Mouse (Mus musculus) bone marrow, adult 2 months (tissue): ENCODE data around the gene Blvra. TPM values are rescaled to one million over a fixed set of nuclear protein-coding genes. Genes with fewer than 3 reads are reported as not detected.

Source experiments
- H3K27ac ChIP-seq: fragments of 200-500 bp; 2 replicates; pipeline ENCODE4 v1.5.1; 2012; ENCODE audit warnings: low read depth, mild to moderate bottlenecking, control low read depth, inconsistent platforms, low read length; ENCODE audit not compliant: control insufficient read depth, poor library complexity, insufficient read depth
- H3K4me1 ChIP-seq: fragments of 200-500 bp; 2 replicates; pipeline ENCODE4 v1.6.1; 2011; ENCODE audit warnings: low read length; ENCODE audit not compliant: control insufficient read depth, insufficient read depth
- H3K4me3 ChIP-seq: fragments of 200-500 bp; replicated peaks from 2 replicates; pipeline ENCODE3; 2011; ENCODE audit warnings: mild to moderate bottlenecking, low read depth, low read length, control low read depth; ENCODE audit not compliant: control insufficient read depth
- CTCF ChIP-seq: fragments of 200-500 bp; IDR thresholded peaks from 2 replicates; pipeline ENCODE4 v1.5.1; 2011; ENCODE audit warnings: low read length, control low read depth; ENCODE audit not compliant: control insufficient read depth, insufficient read depth
- POLR2A ChIP-seq: fragments of 200-500 bp; IDR thresholded peaks from 2 replicates; pipeline ENCODE4 v1.6.1; 2011; ENCODE audit warnings: low read depth, mild to moderate bottlenecking, control low read depth, low read length, borderline replicate concordance; ENCODE audit not compliant: control insufficient read depth
- WGBS: fragments of 180-500 bp; shearing (Covaris S2); methylation state at CpG from one replicate; pipeline ENCODE4 v1.1.7; 2018; 5-methylcytosine and 5-hydroxymethylcytosine counted together
- polyA plus RNA-seq: library from polyadenylated mRNA; stranded (reverse); fragments of >200 nt; gene quantifications from 2 replicates; pipeline ENCODE4 v1.2.4, GENCODE M21; 2011; ENCODE audit warnings: low replicate concordance; ENCODE audit not compliant: missing spikeins, insufficient read depth, insufficient read length

Blvra gene
- 36.1 and 44.3 TPM in 2 replicates for polyA plus RNA-seq

DNA sequence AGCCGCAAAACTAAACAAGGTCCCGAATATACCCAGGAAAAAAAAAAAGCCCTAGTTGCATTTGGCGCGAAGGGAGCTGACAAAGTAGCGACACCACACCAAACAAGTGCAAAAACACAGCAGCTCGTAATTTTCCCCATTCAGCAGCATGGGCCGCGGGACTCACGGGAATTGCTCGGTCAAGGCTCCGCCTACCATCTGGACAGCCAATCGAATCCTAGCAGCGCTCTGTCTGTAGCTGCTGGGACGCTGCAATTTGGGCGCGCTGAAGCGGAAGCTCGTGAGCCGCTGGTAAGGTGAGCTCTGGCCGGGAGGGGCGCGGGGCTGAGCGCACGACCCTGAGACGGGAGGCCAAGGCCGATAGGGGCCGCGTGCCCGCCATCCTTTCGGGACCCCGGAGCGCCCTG, at the start of gene Blvra:
Gene Blvra, plus strand, starts transcription at position 231 of the 407 bp plus-strand sequence.
- TF ChIP-seq CTCF (no peak), POLR2A (peak; percentile 85)
- WGBS = under 1% methylated on average over 32 of the region's 32 CpGs
- H3K4me3 ChIP-seq = peak within 1 kb of the TSS; percentile 64
- H3K4me1 ChIP-seq = no peaks in the 10 kb centered on the region; the same call in 1 of the 2 replicates
- peak within 1 kb of the TSS; percentile 35; the same call in 1 of the 2 replicates for H3K27ac ChIP-seq

DNA sequence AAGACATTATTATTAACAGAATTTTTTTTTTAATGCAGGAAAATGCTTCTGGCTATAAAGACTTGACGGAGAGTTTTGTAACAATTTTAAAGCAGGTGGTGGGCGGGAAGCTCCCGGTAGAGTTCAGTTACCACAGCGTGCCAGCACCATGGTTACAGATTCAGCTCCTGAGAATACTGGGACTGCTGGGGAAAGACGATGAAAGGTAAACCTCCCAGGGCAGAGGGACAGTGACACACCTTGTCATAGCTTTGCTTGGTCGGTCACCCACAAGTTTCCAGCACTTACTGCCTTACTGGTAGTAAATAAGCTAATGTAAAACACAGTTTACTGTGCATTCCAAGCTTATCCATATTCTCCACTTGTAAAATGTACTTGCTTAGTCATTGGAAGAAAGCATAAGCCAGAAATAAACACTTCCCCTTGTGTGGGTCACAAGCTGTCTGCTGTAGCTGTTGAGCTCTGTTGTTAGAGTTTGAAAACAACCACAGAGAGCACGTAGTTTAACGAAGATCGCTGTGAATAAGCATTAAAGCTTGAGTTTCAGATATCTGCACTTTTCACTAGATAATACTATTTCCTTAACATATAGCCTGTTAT, 35.4 kb upstream of the Blvra start:
- no peak overlapping the region for H3K4me3 ChIP-seq
- H3K27ac ChIP-seq = no peak overlapping the region
- no peak for TF ChIP-seq CTCF
- TF ChIP-seq POLR2A = no peak
- H3K4me1 ChIP-seq = no peaks in the 10 kb centered on the region
- 73% methylated on average over 9 of the region's 9 CpGs for WGBS

DNA sequence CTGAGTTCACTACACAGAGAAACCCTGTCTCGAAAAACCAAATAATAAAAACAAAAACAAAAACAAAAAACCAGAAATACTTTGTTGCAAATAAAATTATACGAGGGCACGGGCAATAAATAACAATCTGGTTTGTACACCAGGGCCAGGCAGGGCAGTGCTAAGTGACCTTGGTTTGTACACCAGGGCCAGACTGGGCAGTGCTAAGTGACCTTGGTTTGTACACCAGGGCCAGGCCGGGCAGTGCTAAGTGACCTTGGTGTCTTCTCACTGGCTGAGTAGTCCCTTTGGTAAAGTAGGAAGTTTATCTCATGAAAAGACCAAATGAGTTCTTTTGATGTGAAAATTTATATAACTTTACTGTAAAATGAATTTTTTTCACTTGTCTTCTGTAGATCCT, 33.2 kb upstream of the Blvra start:
- TF ChIP-seq POLR2A = no peak
- Histone ChIP-seq H3K4me3 (no peak overlapping the region), H3K4me1 (no peaks in the 10 kb centered on the region), H3K27ac (no peak overlapping the region)
- 92% methylated on average over 4 of the region's 4 CpGs for WGBS

DNA sequence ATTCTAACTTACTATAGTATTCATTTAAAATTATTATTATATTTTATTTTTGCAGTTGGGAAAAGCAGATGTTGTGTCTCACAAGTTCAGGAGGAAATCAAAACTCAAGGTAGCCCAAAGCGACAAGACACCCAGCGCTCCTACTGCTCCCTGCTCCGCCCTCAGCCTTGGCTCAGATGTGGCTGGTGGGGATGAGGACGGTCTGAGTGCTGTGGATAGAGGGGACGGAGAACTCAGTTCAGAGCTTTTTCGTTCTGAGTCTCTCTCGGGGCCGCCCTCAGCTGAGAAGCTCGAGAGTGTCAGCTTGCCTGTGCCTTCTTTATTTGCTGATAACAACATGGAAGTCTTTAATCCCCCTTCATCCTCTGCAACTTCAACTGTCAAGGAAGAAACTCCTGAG, 9.0 kb upstream of the Blvra start:
- Histone ChIP-seq H3K4me3 (no peak overlapping the region), H3K4me1 (no peaks in the 10 kb centered on the region; the same call in 1 of the 2 replicates), H3K27ac (no peak overlapping the region)
- TF ChIP-seq CTCF = no peak
- TF ChIP-seq POLR2A = no peak
- 86% methylated on average over 9 of the region's 9 CpGs for WGBS

DNA sequence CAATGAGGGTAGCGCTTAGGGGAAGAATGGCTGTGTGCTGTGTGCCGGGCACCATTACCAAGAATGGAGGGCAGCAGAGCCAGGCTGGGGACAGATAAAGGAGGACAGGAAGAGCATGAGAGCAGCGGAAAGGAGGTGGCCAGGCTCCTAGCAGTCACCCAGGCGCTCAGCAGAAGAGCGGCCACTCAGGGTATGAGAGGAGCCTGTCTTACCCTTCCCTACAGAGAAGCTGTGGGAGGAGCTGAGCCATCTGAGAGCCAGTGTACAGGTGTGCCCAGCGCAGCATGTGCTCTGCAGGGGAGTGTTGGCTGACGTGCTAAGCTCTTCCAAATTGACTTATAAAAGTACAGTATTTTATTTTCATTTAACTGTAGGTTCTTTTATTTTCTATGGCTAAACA, 1.7 kb upstream of the Blvra start:
- Histone ChIP-seq H3K4me1 (no peaks in the 10 kb centered on the region; the same call in 1 of the 2 replicates), H3K4me3 (no peak overlapping the region), H3K27ac (no peak overlapping the region)
- no peak for TF ChIP-seq POLR2A
- WGBS = 86% methylated on average over 7 of the region's 7 CpGs

DNA sequence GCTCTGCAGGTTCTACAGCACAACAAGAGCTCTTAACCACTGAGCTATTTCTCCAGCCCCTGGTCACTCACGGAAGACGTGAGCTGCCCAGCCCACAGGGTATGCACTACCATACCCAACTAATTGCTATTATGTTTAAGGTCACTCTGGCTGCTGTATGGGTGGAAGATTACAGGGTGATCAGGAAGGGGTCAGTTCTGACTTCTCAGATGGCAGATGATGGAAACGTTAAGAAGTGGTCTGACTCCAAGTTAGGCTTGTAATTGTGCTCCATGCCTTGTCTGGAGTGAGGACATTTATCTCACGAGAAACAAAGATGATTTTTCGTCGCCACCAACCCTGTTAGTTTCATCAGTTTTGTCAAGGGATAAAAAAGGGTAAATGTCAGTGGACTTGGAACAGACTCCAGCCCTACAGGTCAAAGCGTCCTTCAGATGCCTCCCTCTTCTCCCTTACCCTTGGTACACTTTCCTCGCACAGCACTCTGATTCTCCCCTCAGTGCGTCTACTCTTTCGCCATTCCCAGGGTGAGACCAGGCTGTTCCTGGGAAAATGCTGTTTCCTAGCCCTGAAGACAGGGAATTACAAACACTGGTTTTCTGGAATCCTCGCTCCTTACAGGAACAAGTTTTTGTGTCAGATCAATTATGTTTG, 557 bp upstream of the Blvra start:
- Histone ChIP-seq H3K27ac (no peak overlapping the region), H3K4me1 (no peaks in the 10 kb centered on the region; the same call in 1 of the 2 replicates), H3K4me3 (peak overlapping the region; percentile 43)
- WGBS = 26% methylated on average over 11 of the region's 11 CpGs
- TF ChIP-seq POLR2A = no peak
- no peak for TF ChIP-seq CTCF

DNA sequence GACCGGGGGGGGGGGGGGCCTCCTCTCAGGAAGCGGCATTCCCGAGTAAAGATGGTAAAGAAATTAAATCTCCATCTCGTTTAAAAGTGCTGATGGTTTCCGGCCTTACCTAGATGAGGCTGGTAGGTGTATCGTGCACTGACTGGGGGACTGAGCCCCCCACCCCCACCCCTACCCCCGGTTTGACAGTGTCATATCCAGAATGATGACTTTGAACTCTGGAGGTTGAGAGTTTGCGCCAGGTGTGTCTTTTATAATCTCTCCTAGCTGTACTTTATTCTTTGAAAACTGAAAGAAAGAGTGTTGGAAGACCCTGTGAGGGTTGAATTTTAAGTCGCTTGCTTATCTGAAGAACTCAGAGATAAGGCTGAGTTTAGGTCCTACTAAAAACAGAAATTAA, 414 bp downstream of the Blvra start:
- 4% methylated on average over 9 of the region's 9 CpGs for WGBS
- TF ChIP-seq CTCF (no peak), POLR2A (no peak)
- H3K4me3 ChIP-seq = peak overlapping the region; percentile 64
- no peaks in the 10 kb centered on the region; the same call in 1 of the 2 replicates for H3K4me1 ChIP-seq
- H3K27ac ChIP-seq = peak overlapping the region; percentile 35; the same call in 1 of the 2 replicates

DNA sequence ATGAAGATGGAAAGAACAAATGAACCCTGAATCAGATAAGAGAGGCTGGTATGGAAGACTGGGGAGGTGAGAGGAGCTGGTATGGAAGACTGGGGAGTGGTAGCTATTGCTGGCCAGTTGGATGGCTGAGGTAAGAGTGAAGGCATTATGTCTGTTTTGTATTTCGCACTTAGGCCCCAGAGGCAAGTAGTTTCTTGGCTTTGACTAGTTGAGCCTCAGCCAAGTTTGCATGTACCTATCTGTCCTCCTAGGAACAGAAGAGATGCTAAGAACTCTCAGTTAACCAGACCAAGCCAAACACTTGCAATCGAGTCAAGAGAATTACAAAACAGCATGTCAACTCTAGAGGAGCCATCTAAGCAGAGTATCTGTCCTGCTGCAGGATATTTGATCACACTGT, 3.7 kb downstream of the Blvra start:
- WGBS = 88% methylated on average over 2 of the region's 2 CpGs
- no peak overlapping the region for H3K4me3 ChIP-seq
- H3K4me1 ChIP-seq = no peaks in the 10 kb centered on the region; the same call in 1 of the 2 replicates
- TF ChIP-seq POLR2A (no peak), CTCF (no peak)
- H3K27ac ChIP-seq = no peak overlapping the region
